Mouse (Mus musculus): ENCODE results near the gene Krtap1-3. TPM values are rescaled to one million over a fixed set of nuclear protein-coding genes. Genes with fewer than 3 reads are reported as not detected.
"Not testable (repeated sequence)": the region's sequence is repeated elsewhere in the genome, so short reads cannot be mapped to it uniquely, and the experiment has no call there.

Gene Krtap1-3
- polyA plus RNA-seq, 1 experiment: not detected

- Histone ChIP-seq H3K27me3 (ENCODE audit: control insufficient read depth, insufficient read depth, low read length) (no peaks in the 10 kb centered on the region), H3K36me3 (ENCODE audit: control insufficient read depth, insufficient read depth, low read length) (no peaks in the 10 kb centered on the region), H3K27ac (ENCODE audit: insufficient read depth, low read depth, low read length) (no peak within 1 kb of the TSS), H3K4me3 (ENCODE audit: low read depth, low read length) (no peak within 1 kb of the TSS), H3K4me1 (ENCODE audit: control insufficient read depth, insufficient read depth, insufficient read length, low read length) (no peaks in the 10 kb centered on the region)
- WGBS: 73% methylated on average over 2 of the region's 2 CpGs
- no peak for TF ChIP-seq POLR2A (IDR thresholded peaks at IDR 0.05; ENCODE audit: low read depth, low read length)
- TF ChIP-seq CTCF (IDR thresholded peaks at IDR 0.05; ENCODE audit: extremely low read depth, insufficient read length, insufficient replicate concordance, low read depth, low read length): no peak
Observed at GRCm38 (mm10) chr11:99620335-99620734, 29.2 kb upstream of the Krtap1-3 start, which contains the start of gene Gm11562. Gm11562 (minus strand) TSS chr11:99620435.

- Histone ChIP-seq H3K27me3 (ENCODE audit: control insufficient read depth, insufficient read depth, low read length) (no peaks in the 10 kb centered on the region), H3K27ac (ENCODE audit: insufficient read depth, low read depth, low read length) (no peak within 1 kb of the TSS), H3K4me3 (ENCODE audit: low read depth, low read length) (no peak within 1 kb of the TSS), H3K36me3 (ENCODE audit: control insufficient read depth, insufficient read depth, low read length) (no peaks in the 10 kb centered on the region), H3K4me1 (ENCODE audit: control insufficient read depth, insufficient read depth, insufficient read length, low read length) (peaks cover 3% of the 10 kb centered on the region; the same call in 1 of the 2 replicates)
- no peak for TF ChIP-seq POLR2A (IDR thresholded peaks at IDR 0.05; ENCODE audit: low read depth, low read length)
- no peak for TF ChIP-seq CTCF (IDR thresholded peaks at IDR 0.05; ENCODE audit: extremely low read depth, insufficient read length, insufficient replicate concordance, low read depth, low read length)
- WGBS: 41% methylated on average over 3 of the region's 3 CpGs
Observed at GRCm38 (mm10) chr11:99614796-99615363, 23.7 kb upstream of the Krtap1-3 start, which contains the start of gene Krtap2-4. Krtap2-4 (minus strand) TSS chr11:99614846.

- not testable (repeated sequence) for H3K4me1 ChIP-seq (ENCODE audit: control insufficient read depth, insufficient read depth, insufficient read length, low read length); H3K36me3 ChIP-seq (ENCODE audit: control insufficient read depth, insufficient read depth, low read length); H3K4me3 ChIP-seq (ENCODE audit: low read depth, low read length); H3K27ac ChIP-seq (ENCODE audit: insufficient read depth, low read depth, low read length); H3K27me3 ChIP-seq (ENCODE audit: control insufficient read depth, insufficient read depth, low read length)
- WGBS: 53% methylated on average over 2 of the region's 2 CpGs
Observed at GRCm38 (mm10) chr11:99610089-99610488, 18.9 kb upstream of the Krtap1-3 start, which contains the start of gene Gm11937. Gm11937 (minus strand) TSS chr11:99610189.

GRCm38 (mm10) chr11:99609126-99609525 lies 18.0 kb upstream of the Krtap1-3 start:
- WGBS: 84% methylated on average over 1 of the region's 1 CpGs
- Histone ChIP-seq H3K27me3 (ENCODE audit: control insufficient read depth, insufficient read depth, low read length) (no peaks in the 10 kb centered on the region), H3K4me3 (ENCODE audit: low read depth, low read length) (no peak overlapping the region), H3K36me3 (ENCODE audit: control insufficient read depth, insufficient read depth, low read length) (no peaks in the 10 kb centered on the region), H3K27ac (ENCODE audit: insufficient read depth, low read depth, low read length) (no peak overlapping the region), H3K4me1 (ENCODE audit: control insufficient read depth, insufficient read depth, insufficient read length, low read length) (peaks cover 5% of the 10 kb centered on the region; the same call in 1 of the 2 replicates)
- TF ChIP-seq CTCF (IDR thresholded peaks at IDR 0.05; ENCODE audit: extremely low read depth, insufficient read length, insufficient replicate concordance, low read depth, low read length): no peak
- no peak for TF ChIP-seq POLR2A (IDR thresholded peaks at IDR 0.05; ENCODE audit: low read depth, low read length)

GRCm38 (mm10) chr11:99603208-99603607 lies 12.1 kb upstream of the Krtap1-3 start, which contains the start of gene Gm11938:
Gm11938 (minus strand) TSS chr11:99603308.
- H3K27me3 ChIP-seq (ENCODE audit: control insufficient read depth, insufficient read depth, low read length); H3K4me3 ChIP-seq (ENCODE audit: low read depth, low read length); H3K27ac ChIP-seq (ENCODE audit: insufficient read depth, low read depth, low read length); H3K36me3 ChIP-seq (ENCODE audit: control insufficient read depth, insufficient read depth, low read length); H3K4me1 ChIP-seq (ENCODE audit: control insufficient read depth, insufficient read depth, insufficient read length, low read length): not testable (repeated sequence)
- 28% methylated on average over 1 of the region's 1 CpGs for WGBS

- not testable (repeated sequence) for H3K4me3 ChIP-seq (ENCODE audit: low read depth, low read length); H3K4me1 ChIP-seq (ENCODE audit: control insufficient read depth, insufficient read depth, insufficient read length, low read length); H3K27me3 ChIP-seq (ENCODE audit: control insufficient read depth, insufficient read depth, low read length); H3K27ac ChIP-seq (ENCODE audit: insufficient read depth, low read depth, low read length); H3K36me3 ChIP-seq (ENCODE audit: control insufficient read depth, insufficient read depth, low read length)
- WGBS: 55% methylated on average over 6 of the region's 6 CpGs
Observed at GRCm38 (mm10) chr11:99597742-99598141, 6.6 kb upstream of the Krtap1-3 start, which contains the start of gene Krtap9-3. Krtap9-3 (minus strand) TSS chr11:99598105.

GRCm38 (mm10) chr11:99585096-99585495 lies 6.0 kb downstream of the Krtap1-3 start:
- Histone ChIP-seq H3K36me3 (ENCODE audit: control insufficient read depth, insufficient read depth, low read length) (no peaks in the 10 kb centered on the region), H3K4me1 (ENCODE audit: control insufficient read depth, insufficient read depth, insufficient read length, low read length) (no peaks in the 10 kb centered on the region), H3K27me3 (ENCODE audit: control insufficient read depth, insufficient read depth, low read length) (no peaks in the 10 kb centered on the region), H3K27ac (ENCODE audit: insufficient read depth, low read depth, low read length) (no peak overlapping the region), H3K4me3 (ENCODE audit: low read depth, low read length) (no peak overlapping the region)
- TF ChIP-seq CTCF (IDR thresholded peaks at IDR 0.05; ENCODE audit: extremely low read depth, insufficient read length, insufficient replicate concordance, low read depth, low read length) (no peak), POLR2A (IDR thresholded peaks at IDR 0.05; ENCODE audit: low read depth, low read length) (no peak)
- WGBS: 71% methylated on average over 7 of the region's 7 CpGs

- TF ChIP-seq CTCF (IDR thresholded peaks at IDR 0.05; ENCODE audit: extremely low read depth, insufficient read length, insufficient replicate concordance, low read depth, low read length) (no peak), POLR2A (IDR thresholded peaks at IDR 0.05; ENCODE audit: low read depth, low read length) (no peak)
- Histone ChIP-seq H3K27ac (ENCODE audit: insufficient read depth, low read depth, low read length) (no peak within 1 kb of the TSS), H3K4me3 (ENCODE audit: low read depth, low read length) (no peak within 1 kb of the TSS), H3K36me3 (ENCODE audit: control insufficient read depth, insufficient read depth, low read length) (no peaks in the 10 kb centered on the region), H3K27me3 (ENCODE audit: control insufficient read depth, insufficient read depth, low read length) (no peaks in the 10 kb centered on the region), H3K4me1 (ENCODE audit: control insufficient read depth, insufficient read depth, insufficient read length, low read length) (no peaks in the 10 kb centered on the region)
- WGBS: 70% methylated on average over 5 of the region's 5 CpGs
Observed at GRCm38 (mm10) chr11:99583245-99583704, 7.9 kb downstream of the Krtap1-3 start, which contains the start of gene Krtap1-4. Krtap1-4 (minus strand) TSS chr11:99583654.
